Mouse (Mus musculus): ENCODE results near the gene Polr3h.

GRCm38 (mm10) chr15:81856938-81857723 is 68.9 kb downstream of the Polr3h start:
- TF ChIP-seq CTCF (IDR thresholded peaks at IDR 0.05; ENCODE audit: control insufficient read depth, insufficient read depth, low read length) (no peak), POLR2A (IDR thresholded peaks at IDR 0.05; ENCODE audit: borderline replicate concordance, control insufficient read depth, low read depth, low read length) (no peak)
